Mouse (Mus musculus): ENCODE data around the gene Casz1. TPM values are rescaled to one million over a fixed set of nuclear protein-coding genes. Genes with fewer than 3 reads are reported as not detected.

The Casz1 gene
- polyA plus RNA-seq, 1 experiment, result 13.5 TPM

DNA sequence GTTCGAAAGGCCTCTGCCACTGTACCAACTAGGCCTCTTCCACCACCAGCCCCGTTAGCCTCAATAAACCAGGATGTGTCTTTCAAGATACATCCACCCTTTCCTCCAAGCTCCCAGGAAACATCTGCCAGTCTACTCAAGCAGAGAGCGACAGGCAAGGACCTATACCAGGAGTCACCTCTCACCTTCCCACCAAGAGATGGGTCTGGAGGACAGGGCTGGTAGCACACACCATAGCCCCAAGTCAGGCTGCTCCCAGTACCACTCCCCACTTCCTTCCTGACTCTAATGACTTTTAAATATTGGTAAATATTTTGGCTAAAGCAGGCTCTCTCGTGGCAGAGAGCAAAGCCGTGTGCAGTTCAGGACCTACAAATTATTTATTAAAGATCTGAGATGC lies 77.6 kb downstream of the Casz1 start:
- 80% methylated on average over 5 of the region's 5 CpGs for WGBS
- TF ChIP-seq POLR2A (IDR thresholded peaks at IDR 0.05; ENCODE audit: low read depth, low read length) (no peak), CTCF (conservative IDR thresholded peaks at IDR 0.05; ENCODE audit: insufficient read depth, insufficient read length, low read depth, low read length) (no peak)

GRCm38 (mm10) chr4:148882360-148882929 lies 78.2 kb downstream of the Casz1 start:
- no peak for TF ChIP-seq CTCF (conservative IDR thresholded peaks at IDR 0.05; ENCODE audit: insufficient read depth, insufficient read length, low read depth, low read length)
- TF ChIP-seq POLR2A (IDR thresholded peaks at IDR 0.05; ENCODE audit: low read depth, low read length), result no peak

More for the DNA sequence above, 77.6 kb downstream of the Casz1 start:
- no peak for DNase-seq
- no peak overlapping the region for H3K27ac ChIP-seq (ENCODE audit: insufficient read depth, low read depth, low read length)
- no peaks in the 10 kb centered on the region for H3K36me3 ChIP-seq (ENCODE audit: control insufficient read depth, insufficient read depth, low read length)
- H3K4me3 ChIP-seq (ENCODE audit: insufficient read depth, low read depth, low read length), result no peak overlapping the region
- no peaks in the 10 kb centered on the region for H3K4me1 ChIP-seq (ENCODE audit: control insufficient read depth, insufficient read depth, low read length)
- H3K27me3 ChIP-seq (replicated peaks; ENCODE audit: control insufficient read depth, insufficient read depth, low read length), result no peaks in the 10 kb centered on the region

GRCm38 (mm10) chr4:148884596-148884995 lies 80.4 kb downstream of the Casz1 start:
- Histone ChIP-seq H3K4me3 (ENCODE audit: insufficient read depth, low read depth, low read length) (no peak overlapping the region), H3K4me1 (ENCODE audit: control insufficient read depth, insufficient read depth, low read length) (no peaks in the 10 kb centered on the region), H3K27ac (ENCODE audit: insufficient read depth, low read depth, low read length) (no peak overlapping the region), H3K27me3 (replicated peaks; ENCODE audit: control insufficient read depth, insufficient read depth, low read length) (no peaks in the 10 kb centered on the region), H3K36me3 (ENCODE audit: control insufficient read depth, insufficient read depth, low read length) (no peaks in the 10 kb centered on the region)
- no peak for DNase-seq
- no peak for TF ChIP-seq POLR2A (IDR thresholded peaks at IDR 0.05; ENCODE audit: low read depth, low read length)
- TF ChIP-seq CTCF (conservative IDR thresholded peaks at IDR 0.05; ENCODE audit: insufficient read depth, insufficient read length, low read depth, low read length), result no peak
- WGBS, result 90% methylated on average over 14 of the region's 14 CpGs

More at GRCm38 (mm10) chr4:148882360-148882929, 78.2 kb downstream of the Casz1 start:
- 57% methylated on average over 17 of the region's 17 CpGs for WGBS
- Histone ChIP-seq H3K4me3 (ENCODE audit: insufficient read depth, low read depth, low read length) (no peak overlapping the region), H3K27ac (ENCODE audit: insufficient read depth, low read depth, low read length) (no peak overlapping the region), H3K27me3 (replicated peaks; ENCODE audit: control insufficient read depth, insufficient read depth, low read length) (no peaks in the 10 kb centered on the region), H3K36me3 (ENCODE audit: control insufficient read depth, insufficient read depth, low read length) (no peaks in the 10 kb centered on the region), H3K4me1 (ENCODE audit: control insufficient read depth, insufficient read depth, low read length) (no peaks in the 10 kb centered on the region)
- DNase-seq, result no peak

GRCm38 (mm10) chr4:148885401-148885800 lies 81.2 kb downstream of the Casz1 start:
- TF ChIP-seq POLR2A (IDR thresholded peaks at IDR 0.05; ENCODE audit: low read depth, low read length) (no peak), CTCF (conservative IDR thresholded peaks at IDR 0.05; ENCODE audit: insufficient read depth, insufficient read length, low read depth, low read length) (no peak)
- Histone ChIP-seq H3K27me3 (replicated peaks; ENCODE audit: control insufficient read depth, insufficient read depth, low read length) (no peaks in the 10 kb centered on the region), H3K36me3 (ENCODE audit: control insufficient read depth, insufficient read depth, low read length) (no peaks in the 10 kb centered on the region), H3K4me3 (ENCODE audit: insufficient read depth, low read depth, low read length) (no peak overlapping the region), H3K4me1 (ENCODE audit: control insufficient read depth, insufficient read depth, low read length) (no peaks in the 10 kb centered on the region), H3K27ac (ENCODE audit: insufficient read depth, low read depth, low read length) (no peak overlapping the region)
- 69% methylated on average over 10 of the region's 10 CpGs for WGBS
- DNase-seq, result no peak

- H3K4me1 ChIP-seq (ENCODE audit: control insufficient read depth, insufficient read depth, low read length), result no peaks in the 10 kb centered on the region
- TF ChIP-seq POLR2A (IDR thresholded peaks at IDR 0.05; ENCODE audit: low read depth, low read length) (no peak), CTCF (conservative IDR thresholded peaks at IDR 0.05; ENCODE audit: insufficient read depth, insufficient read length, low read depth, low read length) (no peak)
- no peaks in the 10 kb centered on the region for H3K36me3 ChIP-seq (ENCODE audit: control insufficient read depth, insufficient read depth, low read length)
- no peak overlapping the region for H3K27ac ChIP-seq (ENCODE audit: insufficient read depth, low read depth, low read length)
- no peak for DNase-seq
- H3K27me3 ChIP-seq (replicated peaks; ENCODE audit: control insufficient read depth, insufficient read depth, low read length), result no peaks in the 10 kb centered on the region
- 75% methylated on average over 9 of the region's 9 CpGs for WGBS
- no peak overlapping the region for H3K4me3 ChIP-seq (ENCODE audit: insufficient read depth, low read depth, low read length)
These were observed 81.8 kb downstream of the Casz1 start for GRCm38 (mm10) chr4:148885921-148886540.

GRCm38 (mm10) chr4:148888229-148888628 lies 84.0 kb downstream of the Casz1 start:
- 81% methylated on average over 8 of the region's 8 CpGs for WGBS
- no peak for DNase-seq

DNA sequence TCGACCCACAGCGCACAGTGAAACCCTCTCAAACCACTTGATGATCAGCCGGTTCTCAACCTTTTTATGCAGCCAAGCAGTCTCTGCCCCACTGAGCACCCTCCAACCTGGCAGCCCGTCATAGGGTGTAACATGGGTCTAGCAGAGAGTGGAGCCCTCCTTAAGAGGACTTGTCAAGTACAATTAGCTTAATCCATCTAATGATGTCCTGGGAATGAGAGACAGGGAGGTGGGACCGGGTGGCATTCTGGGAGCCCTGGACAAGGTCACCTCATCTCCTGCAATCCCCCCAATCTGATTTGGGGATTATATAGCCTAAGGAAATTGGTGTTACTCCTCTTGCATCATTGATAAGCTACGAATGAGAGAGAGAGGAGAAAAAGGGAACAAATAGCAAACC lies 84.8 kb downstream of the Casz1 start:
- Histone ChIP-seq H3K27me3 (replicated peaks; ENCODE audit: control insufficient read depth, insufficient read depth, low read length) (no peaks in the 10 kb centered on the region), H3K36me3 (ENCODE audit: control insufficient read depth, insufficient read depth, low read length) (no peaks in the 10 kb centered on the region), H3K4me1 (ENCODE audit: control insufficient read depth, insufficient read depth, low read length) (no peaks in the 10 kb centered on the region), H3K4me3 (ENCODE audit: insufficient read depth, low read depth, low read length) (no peak overlapping the region), H3K27ac (ENCODE audit: insufficient read depth, low read depth, low read length) (no peak overlapping the region)
- no peak for DNase-seq
- TF ChIP-seq POLR2A (IDR thresholded peaks at IDR 0.05; ENCODE audit: low read depth, low read length) (no peak), CTCF (conservative IDR thresholded peaks at IDR 0.05; ENCODE audit: insufficient read depth, insufficient read length, low read depth, low read length) (no peak)
- 89% methylated on average over 6 of the region's 6 CpGs for WGBS

More at GRCm38 (mm10) chr4:148888229-148888628, 84.0 kb downstream of the Casz1 start:
- no peak overlapping the region for H3K4me3 ChIP-seq (ENCODE audit: insufficient read depth, low read depth, low read length)
- H3K27ac ChIP-seq (ENCODE audit: insufficient read depth, low read depth, low read length), result no peak overlapping the region
- TF ChIP-seq CTCF (conservative IDR thresholded peaks at IDR 0.05; ENCODE audit: insufficient read depth, insufficient read length, low read depth, low read length), result no peak
- no peak for TF ChIP-seq POLR2A (IDR thresholded peaks at IDR 0.05; ENCODE audit: low read depth, low read length)
- no peaks in the 10 kb centered on the region for H3K36me3 ChIP-seq (ENCODE audit: control insufficient read depth, insufficient read depth, low read length)
- no peaks in the 10 kb centered on the region for H3K27me3 ChIP-seq (replicated peaks; ENCODE audit: control insufficient read depth, insufficient read depth, low read length)
- H3K4me1 ChIP-seq (ENCODE audit: control insufficient read depth, insufficient read depth, low read length), result no peaks in the 10 kb centered on the region
